ENCODE assay signal across 16 mouse cellular contexts in the genomic region with DNA sequence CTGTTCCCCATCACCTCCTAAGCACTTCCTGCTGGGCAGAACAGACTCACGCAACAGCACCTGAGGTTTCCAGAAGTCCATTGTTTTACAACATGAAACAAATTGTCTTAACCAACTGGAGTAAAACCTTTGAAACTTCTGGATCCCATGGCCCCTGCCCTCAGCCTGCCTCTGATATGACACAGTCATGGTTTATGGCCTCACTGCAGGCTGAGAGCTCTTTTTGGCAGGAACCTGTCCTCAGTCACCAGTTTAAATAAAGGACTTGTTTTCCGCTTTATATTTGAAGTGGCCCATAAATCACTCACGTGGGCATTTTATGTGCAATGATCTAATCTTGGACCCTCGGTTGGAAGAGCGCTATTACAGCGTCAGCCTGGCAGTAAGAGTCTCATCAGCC.
"Had no signal": no experiment of that assay in that cellular context is flagged by ENCODE, and none has a peak within 500 bp of the region (broad histone marks: within the 10 kb centered on the region; RNA-seq: fewer than 3 reads in every experiment).

No protein-coding gene starts in this region.

- H3K4me3 ChIP-seq: neural tube, embryonic 13.5 days; neural tube, embryonic 15.5 days; stomach, embryonic 15.5 days had no signal

- H3K9ac ChIP-seq: neural tube, embryonic 13.5 days; neural tube, embryonic 15.5 days; stomach, embryonic 15.5 days had no signal

- H3K27ac ChIP-seq: neural tube, embryonic 13.5 days; neural tube, embryonic 15.5 days; stomach, embryonic 15.5 days; stomach, postnatal 0 days had no signal

- H3K36me3 ChIP-seq: neural tube, embryonic 13.5 days; neural tube, embryonic 15.5 days; stomach, embryonic 15.5 days had no signal

- H3K27me3 ChIP-seq: neural tube, embryonic 13.5 days; neural tube, embryonic 15.5 days; stomach, embryonic 15.5 days had no signal

- DNase-seq: retina, postnatal 1 day; right cerebral cortex, adult 18-20 months; right cerebral cortex, postnatal 14 days; right cerebral cortex, postnatal 25 days; right cerebral cortex, postnatal 4 days; spleen, adult 18-20 months; thymus, adult 18-20 months; thymus, adult 2 months; thymus, postnatal 14 days; thymus, postnatal 25 days; thymus, postnatal 36 days; thymus, postnatal 4 days had no signal

- H3K9me3 ChIP-seq: neural tube, embryonic 13.5 days; neural tube, embryonic 15.5 days; stomach, embryonic 15.5 days had no signal

- H3K4me1 ChIP-seq: stomach, embryonic 15.5 days had no signal

- H3K4me2 ChIP-seq: neural tube, embryonic 13.5 days; neural tube, embryonic 15.5 days; stomach, embryonic 15.5 days had no signal
